Mouse (Mus musculus): ENCODE measurements at regions not wholly inside any gene's neighbourhood (a gene's known extent, or its start where the extent isn't known, plus 50 kb on each side); places are given as distances from the start of the nearest gene placed in this dataset. TPM values are rescaled to one million over a fixed set of nuclear protein-coding genes. Genes with fewer than 3 reads are reported as not detected.
A peak's percentile ranks its signal among the peaks of the same experiment; 100 is the strongest.

MicroRNAs encoded in the stretch of these regions (microRNA counts, 519-probe panel; counts per million panel counts)
- 2,475 counts per million, percentile 61 among the panel's probes with 10 or more counts for microRNA mmu-miR-1193
- microRNA mmu-miR-1197 = 1,814 counts per million, percentile 30 among the panel's probes with 10 or more counts
- microRNA mmu-miR-134 = 2,778 counts per million, percentile 69 among the panel's probes with 10 or more counts
- 3,129 counts per million, percentile 80 among the panel's probes with 10 or more counts for microRNA mmu-miR-154
- microRNA mmu-miR-299 = 333 counts per million, percentile 0 among the panel's probes with 10 or more counts
- microRNA mmu-miR-300 = 3,200 counts per million, percentile 82 among the panel's probes with 10 or more counts
- microRNA mmu-miR-3072 = 35.7 counts per million
- 2,695 counts per million, percentile 66 among the panel's probes with 10 or more counts for microRNA mmu-miR-323-3p
- 1,749 counts per million, percentile 26 among the panel's probes with 10 or more counts for microRNA mmu-miR-323-5p
- 3,688 counts per million, percentile 92 among the panel's probes with 10 or more counts for microRNA mmu-miR-329
- 3,533 counts per million, percentile 90 among the panel's probes with 10 or more counts for microRNA mmu-miR-369-3p
- 2,683 counts per million, percentile 65 among the panel's probes with 10 or more counts for microRNA mmu-miR-369-5p
- microRNA mmu-miR-376a = 3,486 counts per million, percentile 89 among the panel's probes with 10 or more counts
- microRNA mmu-miR-376b = 3,557 counts per million, percentile 91 among the panel's probes with 10 or more counts
- 3,403 counts per million, percentile 88 among the panel's probes with 10 or more counts for microRNA mmu-miR-376c
- microRNA mmu-miR-377 = 3,587 counts per million, percentile 91 among the panel's probes with 10 or more counts
- 2,915 counts per million, percentile 73 among the panel's probes with 10 or more counts for microRNA mmu-miR-379
- microRNA mmu-miR-380-3p = 1,927 counts per million, percentile 39 among the panel's probes with 10 or more counts
- 1,689 counts per million, percentile 23 among the panel's probes with 10 or more counts for microRNA mmu-miR-380-5p
- 2,980 counts per million, percentile 75 among the panel's probes with 10 or more counts for microRNA mmu-miR-381
- 3,379 counts per million, percentile 87 among the panel's probes with 10 or more counts for microRNA mmu-miR-382
- microRNA mmu-miR-409-3p = 2,332 counts per million, percentile 55 among the panel's probes with 10 or more counts
- microRNA mmu-miR-409-5p = 2,528 counts per million, percentile 62 among the panel's probes with 10 or more counts
- 3,373 counts per million, percentile 87 among the panel's probes with 10 or more counts for microRNA mmu-miR-410
- 2,736 counts per million, percentile 68 among the panel's probes with 10 or more counts for microRNA mmu-miR-411
- 1,731 counts per million, percentile 25 among the panel's probes with 10 or more counts for microRNA mmu-miR-412
- 35.7 counts per million for microRNA mmu-miR-453
- microRNA mmu-miR-485 = 1,672 counts per million, percentile 21 among the panel's probes with 10 or more counts
- 2,939 counts per million, percentile 73 among the panel's probes with 10 or more counts for microRNA mmu-miR-487b
- microRNA mmu-miR-494 = 1,023 counts per million, percentile 4 among the panel's probes with 10 or more counts
- 3,254 counts per million, percentile 83 among the panel's probes with 10 or more counts for microRNA mmu-miR-495
- 1,993 counts per million, percentile 41 among the panel's probes with 10 or more counts for microRNA mmu-miR-496
- microRNA mmu-miR-539 = 2,629 counts per million, percentile 64 among the panel's probes with 10 or more counts
- 2,885 counts per million, percentile 71 among the panel's probes with 10 or more counts for microRNA mmu-miR-541
- microRNA mmu-miR-543 = 3,087 counts per million, percentile 79 among the panel's probes with 10 or more counts
- 1,398 counts per million, percentile 10 among the panel's probes with 10 or more counts for microRNA mmu-miR-544
- microRNA mmu-miR-654-3p = 1,850 counts per million, percentile 34 among the panel's probes with 10 or more counts
- 35.7 counts per million for microRNA mmu-miR-654-5p
- microRNA mmu-miR-666-3p = 1,493 counts per million, percentile 11 among the panel's probes with 10 or more counts
- microRNA mmu-miR-666-5p = 35.7 counts per million
- microRNA mmu-miR-667 = 2,362 counts per million, percentile 56 among the panel's probes with 10 or more counts
- 1,886 counts per million, percentile 36 among the panel's probes with 10 or more counts for microRNA mmu-miR-668
- microRNA mmu-miR-679 = 35.7 counts per million
- 35.7 counts per million for microRNA mmu-miR-758
- microRNA mmu-miR-882 = 1,689 counts per million, percentile 23 among the panel's probes with 10 or more counts

Small RNA genes lying in the stretch of these regions (microRNA-seq; reads per million reads assigned to microRNA genes)
- gene Gm24321 (not detected), gene Gm25252 (not detected), gene Gm25750 (not detected), gene Gm27379 (not detected), gene Gm44322 (not detected), gene Mir1193 (1,173 reads per million, percentile 75 among the genes with 10 or more reads in this experiment), gene Mir1197 (0.91 reads per million), gene Mir134 (1,154 reads per million, percentile 75 among the genes with 10 or more reads in this experiment), gene Mir154 (1,392 reads per million, percentile 76 among the genes with 10 or more reads in this experiment), gene Mir299a (not detected), gene Mir299b (not detected), gene Mir300 (748 reads per million, percentile 71 among the genes with 10 or more reads in this experiment), gene Mir3072 (44.4 reads per million, percentile 38 among the genes with 10 or more reads in this experiment), gene Mir323 (371 reads per million, percentile 64 among the genes with 10 or more reads in this experiment), gene Mir329 (311 reads per million, percentile 62 among the genes with 10 or more reads in this experiment), gene Mir369 (4,290 reads per million, percentile 87 among the genes with 10 or more reads in this experiment), gene Mir376a (not detected), gene Mir376b (312 reads per million, percentile 62 among the genes with 10 or more reads in this experiment), gene Mir376c (763 reads per million, percentile 71 among the genes with 10 or more reads in this experiment), gene Mir377 (99.9 reads per million, percentile 47 among the genes with 10 or more reads in this experiment), gene Mir379 (5,800 reads per million, percentile 90 among the genes with 10 or more reads in this experiment), gene Mir380 (not detected), gene Mir381 (2,818 reads per million, percentile 83 among the genes with 10 or more reads in this experiment), gene Mir382 (4,191 reads per million, percentile 87 among the genes with 10 or more reads in this experiment), gene Mir409 (not detected), gene Mir410 (101 reads per million, percentile 48 among the genes with 10 or more reads in this experiment), gene Mir411 (11,846 reads per million, percentile 94 among the genes with 10 or more reads in this experiment), gene Mir412 (65.8 reads per million, percentile 43 among the genes with 10 or more reads in this experiment), gene Mir453 (not detected), gene Mir485 (217 reads per million, percentile 57 among the genes with 10 or more reads in this experiment), gene Mir487b (8,113 reads per million, percentile 92 among the genes with 10 or more reads in this experiment), gene Mir494 (437 reads per million, percentile 66 among the genes with 10 or more reads in this experiment), gene Mir495 (101 reads per million, percentile 48 among the genes with 10 or more reads in this experiment), gene Mir496a (159 reads per million, percentile 54 among the genes with 10 or more reads in this experiment), gene Mir539 (not detected), gene Mir541 (4,478 reads per million, percentile 87 among the genes with 10 or more reads in this experiment), gene Mir543 (372 reads per million, percentile 64 among the genes with 10 or more reads in this experiment), gene Mir544 (2.5 reads per million, percentile 5 among the genes with 10 or more reads in this experiment), gene Mir654 (not detected), gene Mir666 (48.0 reads per million, percentile 39 among the genes with 10 or more reads in this experiment), gene Mir667 (176 reads per million, percentile 56 among the genes with 10 or more reads in this experiment), gene Mir668 (56.4 reads per million, percentile 41 among the genes with 10 or more reads in this experiment), gene Mir679 (121 reads per million, percentile 51 among the genes with 10 or more reads in this experiment), gene Mir758 (20.0 reads per million, percentile 30 among the genes with 10 or more reads in this experiment), gene Mir882 (not detected)

All from intestine, embryonic 16.5 days (tissue).